Mouse (Mus musculus): ENCODE measurements around the gene St3gal3.

DNA sequence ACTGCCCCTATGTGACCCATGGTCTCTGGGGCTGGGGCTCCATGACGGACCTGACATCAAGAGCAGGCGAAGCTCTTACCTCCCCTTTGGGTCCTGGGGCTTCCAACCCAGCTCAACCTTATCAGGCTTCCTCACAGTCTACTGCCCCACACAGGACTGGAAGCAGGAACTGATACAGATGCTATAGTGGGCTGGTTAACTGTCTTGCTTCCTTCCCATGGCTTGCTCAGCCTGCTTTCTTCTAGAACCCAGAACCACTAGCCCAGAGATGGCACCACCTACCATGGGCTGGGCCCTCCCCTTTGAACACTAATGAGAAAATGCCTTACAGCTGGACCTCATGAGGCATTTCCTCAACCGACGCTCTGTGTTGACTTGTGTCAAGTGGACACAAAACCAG lies 217.3 kb downstream of the St3gal3 start:
- TF ChIP-seq EP300 (IDR thresholded peaks at IDR 0.05; ENCODE audit: low read depth in 1 of 2, low read length in 2 of 2) (peak in 1 of 2 experiments; percentile 50; a peak in 2 of 4 replicates), CTCF (IDR thresholded peaks at IDR 0.05 in 2 of 3, conservative IDR thresholded peaks at IDR 0.05 in 1 of 3; ENCODE audit: control insufficient read depth in 1 of 3, insufficient read depth in 1 of 3, low read depth in 2 of 3, low read length in 3 of 3, poor library complexity in 1 of 3, severe bottlenecking in 1 of 3) (no peak), USF2 (IDR thresholded peaks at IDR 0.05; ENCODE audit: borderline replicate concordance in 1 of 2, insufficient read depth in 1 of 2, low read depth in 1 of 2, low read length in 2 of 2) (no peak), ZNF384 (IDR thresholded peaks at IDR 0.05; ENCODE audit: low read depth, low read length) (no peak), RCOR1 (IDR thresholded peaks at IDR 0.05; ENCODE audit: low read depth, low read length) (no peak), MAFK (IDR thresholded peaks at IDR 0.05; ENCODE audit: borderline replicate concordance, low read depth, low read length) (no peak), CHD2 (IDR thresholded peaks at IDR 0.05; ENCODE audit: low read length) (no peak), NRF1 (IDR thresholded peaks at IDR 0.05; ENCODE audit: insufficient read depth, low read depth, low read length, poor library complexity, severe bottlenecking) (no peak)
